ENCODE assay signal across 8 mouse cellular contexts in genomic region chr11:101442760-101443159, GRCm38 (mm10). TPM values are rescaled to one million over a fixed set of nuclear protein-coding genes. Genes with fewer than 3 reads are reported as not detected.
DNase-seq lines count a peak whose midpoint lies in the region; ATAC-seq and TF ChIP-seq lines count a peak whose summit lies in the region.

No protein-coding gene starts in this region.

- peaks cover 19% of the 10 kb centered on the region for H3K4me1 ChIP-seq in heart, embryonic 15.5 days (replicated peaks)
- no peaks in the 10 kb centered on the region for H3K4me1 ChIP-seq in ES-Bruce4 (ENCODE audit: control insufficient read depth, insufficient read depth, low read length)
- no peaks in the 10 kb centered on the region for H3K4me1 ChIP-seq in forebrain, postnatal 0 days (ENCODE audit: insufficient read depth)
- H3K4me1 ChIP-seq in midbrain, embryonic 10.5 days, result peaks cover 20% of the 10 kb centered on the region

- under 1% methylated on average over 14 of the region's 14 CpGs for WGBS in heart, embryonic 15.5 days
- WGBS in forebrain, postnatal 0 days, result 1% methylated on average over 14 of the region's 14 CpGs
- WGBS in midbrain, embryonic 10.5 days, result 1% methylated on average over 14 of the region's 14 CpGs

- no peaks in the 10 kb centered on the region for H3K27me3 ChIP-seq in heart, embryonic 15.5 days
- H3K27me3 ChIP-seq in ES-Bruce4 (ENCODE audit: control insufficient read depth, insufficient read depth, low read length, poor library complexity, severe bottlenecking), result no peaks in the 10 kb centered on the region
- H3K27me3 ChIP-seq in forebrain, postnatal 0 days (ENCODE audit: insufficient read depth, low read length), result no peaks in the 10 kb centered on the region
- no peaks in the 10 kb centered on the region for H3K27me3 ChIP-seq in midbrain, embryonic 10.5 days (ENCODE audit: low read depth, poor library complexity, severe bottlenecking)

- DNase-seq in heart, adult 9 months (ENCODE audit: low spot score in 2 of 2), result no peak
- no peak for DNase-seq in forebrain, postnatal 0 days
- DNase-seq in midbrain, embryonic 10.5 days (ENCODE audit: low spot score), result no peak
- DNase-seq in adrenal gland, postnatal 36 days, result no peak
- DNase-seq in adipocyte (ENCODE audit: low spot score), result no peak
- no peak for DNase-seq in left cerebral cortex, postnatal 36 days (ENCODE audit: low spot score in 2 of 2)

- H3K4me3 ChIP-seq in heart, embryonic 15.5 days, result peak overlapping the region; percentile 91
- peak overlapping the region; percentile 99 for H3K4me3 ChIP-seq in ES-Bruce4 (ENCODE audit: low read depth, low read length)
- H3K4me3 ChIP-seq in forebrain, postnatal 0 days (ENCODE audit: low read depth, low read length), result peak overlapping the region; percentile 74
- H3K4me3 ChIP-seq in midbrain, embryonic 10.5 days, result peak overlapping the region; percentile 91

- H3K36me3 ChIP-seq in heart, embryonic 15.5 days, result peaks cover 20% of the 10 kb centered on the region
- H3K36me3 ChIP-seq in ES-Bruce4 (ENCODE audit: control insufficient read depth, insufficient read depth, low read length, poor library complexity, severe bottlenecking), result peaks cover 29% of the 10 kb centered on the region
- peaks cover 26% of the 10 kb centered on the region for H3K36me3 ChIP-seq in forebrain, postnatal 0 days (ENCODE audit: insufficient read depth)
- H3K36me3 ChIP-seq in midbrain, embryonic 10.5 days, result peaks cover 38% of the 10 kb centered on the region

- intact Hi-C loops in left cerebral cortex, postnatal 36 days (cut with DNase I), result no loop called here

- no peak for TF ChIP-seq CTCF in ES-Bruce4 (IDR thresholded peaks at IDR 0.05; ENCODE audit: low read depth, low read length)
- TF ChIP-seq CTCF in forebrain, postnatal 0 days (IDR thresholded peaks at IDR 0.05; ENCODE audit: low read depth), result no peak

- no peak for TF ChIP-seq EP300 in ES-Bruce4 (IDR thresholded peaks at IDR 0.05; ENCODE audit: insufficient read depth, low read depth, low read length)

- peak overlapping the region; percentile 88 for H3K27ac ChIP-seq in heart, embryonic 15.5 days
- H3K27ac ChIP-seq in ES-Bruce4 (ENCODE audit: insufficient read depth, low read length), result peak overlapping the region; percentile 36
- H3K27ac ChIP-seq in forebrain, postnatal 0 days (ENCODE audit: low read depth, low read length), result peak overlapping the region; percentile 87
- H3K27ac ChIP-seq in midbrain, embryonic 10.5 days (replicated peaks), result peak overlapping the region; percentile 98

- H3K9me3 ChIP-seq in heart, embryonic 15.5 days (replicated peaks), result no peaks in the 10 kb centered on the region
- H3K9me3 ChIP-seq in ES-Bruce4 (replicated peaks; ENCODE audit: control insufficient read depth, insufficient read depth, low read length, poor library complexity, severe bottlenecking), result no peaks in the 10 kb centered on the region
- no peaks in the 10 kb centered on the region for H3K9me3 ChIP-seq in forebrain, postnatal 0 days (ENCODE audit: low read length)
- H3K9me3 ChIP-seq in midbrain, embryonic 10.5 days (replicated peaks), result no peaks in the 10 kb centered on the region

- H3K9ac ChIP-seq in heart, embryonic 15.5 days, result peak overlapping the region; percentile 94
- H3K9ac ChIP-seq in ES-Bruce4 (ENCODE audit: low read depth, poor library complexity, severe bottlenecking), result peak overlapping the region; percentile 92
- peak overlapping the region; percentile 94 for H3K9ac ChIP-seq in forebrain, postnatal 0 days

- ATAC-seq in heart, embryonic 15.5 days (replicated peaks; ENCODE audit: insufficient number of reproducible peaks, insufficient read depth, low FRiP score, low read depth), result no peak
- 0 out of 2 replicates have a peak, but pooled peaks have one; percentile 1 for ATAC-seq in forebrain, postnatal 0 days

- no peak for TF ChIP-seq POLR2A in ES-Bruce4 (IDR thresholded peaks at IDR 0.05; ENCODE audit: insufficient read depth, low read length)

- peak overlapping the region; percentile 74 for H3K4me2 ChIP-seq in heart, embryonic 15.5 days
- H3K4me2 ChIP-seq in forebrain, postnatal 0 days (ENCODE audit: low read depth), result peak overlapping the region; percentile 59

RNA-seq across cellular contexts. Expression of gene Rpl27, which starts 0.7 kb away (rescaled TPM):
- polyA plus RNA-seq in heart, embryonic 15.5 days (2015; fragmentation: Nextera tagmentation; extraction: Ambion mirVana), result 174 and 211 TPM in 2 replicates
- 1,188 and 1,249 TPM in 2 replicates for polyA plus RNA-seq in ES-Bruce4 (2011; ENCODE audit: insufficient read depth, insufficient read length, low read depth, missing spikeins)
- total RNA-seq in forebrain, postnatal 0 days (2014; rRNA removed), result 785 and 1,503 TPM in 2 replicates
- polyA plus RNA-seq in forebrain, postnatal 0 days (2015; fragmentation: Nextera tagmentation; extraction: Ambion mirVana), result 274 and 348 TPM in 2 replicates
- 382 and 448 TPM in 2 replicates for polyA plus RNA-seq in midbrain, embryonic 10.5 days (2016; fragmentation: Nextera tagmentation; extraction: Ambion mirVana)
- total RNA-seq in adrenal gland, postnatal 36 days (2021), result 10 to 100 TPM; 77.7 to 94.3 TPM
- 10 to 100 TPM; 32.6 to 46.9 TPM for total RNA-seq in left cerebral cortex, postnatal 36 days (2021)

RNA-seq across cellular contexts. Expression of gene Ifi35, which starts 5.4 kb away (rescaled TPM):
- polyA plus RNA-seq in heart, embryonic 15.5 days (2015; fragmentation: Nextera tagmentation; extraction: Ambion mirVana), result 18.0 and 25.9 TPM in 2 replicates
- polyA plus RNA-seq in ES-Bruce4 (2011; ENCODE audit: insufficient read depth, insufficient read length, low read depth, missing spikeins), result 6.7 and 9.0 TPM in 2 replicates
- total RNA-seq in forebrain, postnatal 0 days (2014; rRNA removed), result 3.2 and 5.2 TPM in 2 replicates
- polyA plus RNA-seq in forebrain, postnatal 0 days (2015; fragmentation: Nextera tagmentation; extraction: Ambion mirVana), result 3.8 and 5.1 TPM in 2 replicates
- 3.2 and 4.0 TPM in 2 replicates for polyA plus RNA-seq in midbrain, embryonic 10.5 days (2016; fragmentation: Nextera tagmentation; extraction: Ambion mirVana)
- 10 to 100 TPM; 39.1 to 41.8 TPM for total RNA-seq in adrenal gland, postnatal 36 days (2021)
- total RNA-seq in left cerebral cortex, postnatal 36 days (2021), result 1 to 10 TPM; 3.2 to 3.4 TPM

RNA-seq across cellular contexts. Expression of gene Ptges3l, which starts 17.6 kb away (rescaled TPM):
- polyA plus RNA-seq in heart, embryonic 15.5 days (2015; fragmentation: Nextera tagmentation; extraction: Ambion mirVana), result 66.5 and 81.5 TPM in 2 replicates
- polyA plus RNA-seq in ES-Bruce4 (2011; ENCODE audit: insufficient read depth, insufficient read length, low read depth, missing spikeins), result not detected in 2 replicates
- total RNA-seq in forebrain, postnatal 0 days (2014; rRNA removed), result 0.62 and 1.8 TPM in 2 replicates
- polyA plus RNA-seq in forebrain, postnatal 0 days (2015; fragmentation: Nextera tagmentation; extraction: Ambion mirVana), result 1.2 and 2.4 TPM in 2 replicates
- 2.4 and 3.7 TPM in 2 replicates for polyA plus RNA-seq in midbrain, embryonic 10.5 days (2016; fragmentation: Nextera tagmentation; extraction: Ambion mirVana)
- 1 to 10 TPM; 2.6 to 3.4 TPM for total RNA-seq in adrenal gland, postnatal 36 days (2021)
- total RNA-seq in left cerebral cortex, postnatal 36 days (2021), result 1 to 10 TPM; 3.3 to 4.7 TPM

RNA-seq across cellular contexts. Expression of gene Rundc1, which starts 17.9 kb away (rescaled TPM):
- 13.9 and 18.2 TPM in 2 replicates for polyA plus RNA-seq in heart, embryonic 15.5 days (2015; fragmentation: Nextera tagmentation; extraction: Ambion mirVana)
- polyA plus RNA-seq in ES-Bruce4 (2011; ENCODE audit: insufficient read depth, insufficient read length, low read depth, missing spikeins), result 5.4 and 5.8 TPM in 2 replicates
- 10.9 and 12.6 TPM in 2 replicates for total RNA-seq in forebrain, postnatal 0 days (2014; rRNA removed)
- 18.9 and 24.4 TPM in 2 replicates for polyA plus RNA-seq in forebrain, postnatal 0 days (2015; fragmentation: Nextera tagmentation; extraction: Ambion mirVana)
- polyA plus RNA-seq in midbrain, embryonic 10.5 days (2016; fragmentation: Nextera tagmentation; extraction: Ambion mirVana), result 22.8 and 24.0 TPM in 2 replicates
- total RNA-seq in adrenal gland, postnatal 36 days (2021), result 10 to 100 TPM; 24.1 to 26.7 TPM
- total RNA-seq in left cerebral cortex, postnatal 36 days (2021), result 10 to 100 TPM; 32.7 to 40.6 TPM

RNA-seq across cellular contexts. Expression of gene Gm27029, which starts 18.2 kb away (rescaled TPM):
- polyA plus RNA-seq in heart, embryonic 15.5 days (2015; fragmentation: Nextera tagmentation; extraction: Ambion mirVana), result 12.1 and 15.9 TPM in 2 replicates
- polyA plus RNA-seq in ES-Bruce4 (2011; ENCODE audit: insufficient read depth, insufficient read length, low read depth, missing spikeins), result 8.8 and 9.4 TPM in 2 replicates
- total RNA-seq in forebrain, postnatal 0 days (2014; rRNA removed), result 1.0 and 5.7 TPM in 2 replicates
- 5.1 and 6.2 TPM in 2 replicates for polyA plus RNA-seq in forebrain, postnatal 0 days (2015; fragmentation: Nextera tagmentation; extraction: Ambion mirVana)
- 8.4 and 9.4 TPM in 2 replicates for polyA plus RNA-seq in midbrain, embryonic 10.5 days (2016; fragmentation: Nextera tagmentation; extraction: Ambion mirVana)
- total RNA-seq in adrenal gland, postnatal 36 days (2021), result 1 to 10 TPM; 2.6 to 5.6 TPM
- total RNA-seq in left cerebral cortex, postnatal 36 days (2021), result 1 to 10 TPM; 5.5 to 7.6 TPM

Comparison
In these comparisons a context has a peak if more than half of its experiments do, and no peak if none do; other contexts are left out.
1. H3K27ac ChIP-seq: peak in every context shown above with its lines; median percentile 98 in midbrain, embryonic 10.5 days; 88 in heart, embryonic 15.5 days; 87 in forebrain, postnatal 0 days; 36 in ES-Bruce4.
2. RNA of gene Ptges3l, which starts 17.6 kb away (polyA plus RNA-seq): 66.5 to 81.5 TPM in heart, embryonic 15.5 days; 2.4 to 3.7 TPM in midbrain, embryonic 10.5 days, 1.2 to 2.4 TPM in forebrain, postnatal 0 days and not detected in ES-Bruce4; every median in the first group is over 10 times any median in the second.
3. Peak in every context shown above with its lines, with median percentiles within 50 percentile points of each other: H3K4me3 ChIP-seq and H3K9ac ChIP-seq.